Mouse (Mus musculus) heart, adult 8-10 months (tissue): ENCODE results near the gene Lamc2. TPM values are rescaled to one million over a fixed set of nuclear protein-coding genes. Genes with fewer than 3 reads are reported as not detected.
A peak's percentile ranks its signal among the peaks of the same experiment; 100 is the strongest.

Experiments used
- DNase-seq: peaks from one replicate; pipeline ENCODE4 v3.0.0; 2022; ENCODE audit warnings: low spot score
- total RNA-seq, 4 experiments: library from RNA; stranded (reverse); gene quantifications; 2 replicates each; pipeline ENCODE4 v1.2.4; 2022

Lamc2 gene
- total RNA-seq, 4 experiments from 2014 or later, result 8.3 to 14.2 (median 11.6) TPM

- no peak for DNase-seq
Observed at GRCm38 (mm10) chr1:153180160-153180559, 6.1 kb downstream of the Lamc2 start.

GRCm38 (mm10) chr1:153174801-153175200, 11.4 kb downstream of the Lamc2 start:
- DNase-seq, result peak; percentile 40

GRCm38 (mm10) chr1:153173276-153173675, 13.0 kb downstream of the Lamc2 start:
- DNase-seq, result no peak

GRCm38 (mm10) chr1:153172291-153172731, 13.9 kb downstream of the Lamc2 start:
- DNase-seq, result no peak

- DNase-seq, result no peak
Observed at GRCm38 (mm10) chr1:153171011-153171410, 15.2 kb downstream of the Lamc2 start.

GRCm38 (mm10) chr1:153168293-153168692, 18.0 kb downstream of the Lamc2 start:
- no peak for DNase-seq

- DNase-seq, result no peak
Observed at GRCm38 (mm10) chr1:153163831-153164230, 22.4 kb downstream of the Lamc2 start.

GRCm38 (mm10) chr1:153159137-153159536, 27.1 kb downstream of the Lamc2 start:
- no peak for DNase-seq

GRCm38 (mm10) chr1:153157021-153157623, 29.1 kb downstream of the Lamc2 start:
- peak; percentile 58 for DNase-seq

GRCm38 (mm10) chr1:153155364-153155763, 30.9 kb downstream of the Lamc2 start:
- DNase-seq, result no peak

- DNase-seq, result no peak
Observed at GRCm38 (mm10) chr1:153153619-153154137, 32.6 kb downstream of the Lamc2 start.

GRCm38 (mm10) chr1:153152594-153152993, 33.7 kb downstream of the Lamc2 start:
- no peak for DNase-seq

GRCm38 (mm10) chr1:153145791-153146190, 40.5 kb downstream of the Lamc2 start:
- no peak for DNase-seq

- no peak for DNase-seq
Observed at GRCm38 (mm10) chr1:153144021-153144420, 42.2 kb downstream of the Lamc2 start.

GRCm38 (mm10) chr1:153140747-153141228, 45.5 kb downstream of the Lamc2 start:
- no peak for DNase-seq

GRCm38 (mm10) chr1:153140265-153140664, 46.0 kb downstream of the Lamc2 start:
- DNase-seq, result no peak

GRCm38 (mm10) chr1:153139635-153140034, 46.6 kb downstream of the Lamc2 start:
- DNase-seq, result no peak

GRCm38 (mm10) chr1:153138486-153138885, 47.8 kb downstream of the Lamc2 start:
- no peak for DNase-seq

- no peak for DNase-seq
Observed at GRCm38 (mm10) chr1:153136647-153137046, 49.6 kb downstream of the Lamc2 start.

GRCm38 (mm10) chr1:153133865-153134781, 52.1 kb downstream of the Lamc2 start:
- DNase-seq, result peak; percentile 77

GRCm38 (mm10) chr1:153129992-153130713, 56.1 kb downstream of the Lamc2 start:
- DNase-seq, result peak; percentile 74

- no peak for DNase-seq
Observed at GRCm38 (mm10) chr1:153128780-153129179, 57.5 kb downstream of the Lamc2 start.
